Mouse (Mus musculus): ENCODE results near the gene Taar3. TPM values are rescaled to one million over a fixed set of nuclear protein-coding genes. Genes with fewer than 3 reads are reported as not detected.

The Taar3 gene
- polyA plus RNA-seq, 1 experiment from 2014 or later, result not detected

- TF ChIP-seq CTCF (IDR thresholded peaks at IDR 0.05), result no peak
- no peak for DNase-seq (ENCODE audit: low read depth, low spot score)
- ChIA-PET POLR2A (no interaction called here), CTCF (no interaction called here)
- in situ Hi-C loops (cut with MboI; ENCODE audit: low pct_unique_long_range_greater_than_20kb), result loop anchor here (25.0 kb wide), 1 partner anchor 327 kb away; no protein-coding TSS in a partner anchor
- peaks cover 17% of the 10 kb centered on the region for H3K27me3 ChIP-seq
- ATAC-seq, result no peak
These were observed 11.1 kb downstream of the Taar3 start, which contains the start of gene Taar4 for GRCm38 (mm10) chr10:23960444-23960915. Taar4 (plus strand) TSS chr10:23960494.

GRCm38 (mm10) chr10:23963444-23963843 is 14.1 kb downstream of the Taar3 start:
- POLR2A ChIA-PET, result no interaction called here
- no peak for TF ChIP-seq CTCF (IDR thresholded peaks at IDR 0.05)
- peaks cover 26% of the 10 kb centered on the region for H3K27me3 ChIP-seq
- ATAC-seq (no peak), DNase-seq (ENCODE audit: low read depth, low spot score) (no peak)
- in situ Hi-C loops (cut with MboI; ENCODE audit: low pct_unique_long_range_greater_than_20kb), result loop anchor here (25.0 kb wide), 1 partner anchor 324 kb away; no protein-coding TSS in a partner anchor
- CTCF ChIA-PET, result no interaction called here

DNA sequence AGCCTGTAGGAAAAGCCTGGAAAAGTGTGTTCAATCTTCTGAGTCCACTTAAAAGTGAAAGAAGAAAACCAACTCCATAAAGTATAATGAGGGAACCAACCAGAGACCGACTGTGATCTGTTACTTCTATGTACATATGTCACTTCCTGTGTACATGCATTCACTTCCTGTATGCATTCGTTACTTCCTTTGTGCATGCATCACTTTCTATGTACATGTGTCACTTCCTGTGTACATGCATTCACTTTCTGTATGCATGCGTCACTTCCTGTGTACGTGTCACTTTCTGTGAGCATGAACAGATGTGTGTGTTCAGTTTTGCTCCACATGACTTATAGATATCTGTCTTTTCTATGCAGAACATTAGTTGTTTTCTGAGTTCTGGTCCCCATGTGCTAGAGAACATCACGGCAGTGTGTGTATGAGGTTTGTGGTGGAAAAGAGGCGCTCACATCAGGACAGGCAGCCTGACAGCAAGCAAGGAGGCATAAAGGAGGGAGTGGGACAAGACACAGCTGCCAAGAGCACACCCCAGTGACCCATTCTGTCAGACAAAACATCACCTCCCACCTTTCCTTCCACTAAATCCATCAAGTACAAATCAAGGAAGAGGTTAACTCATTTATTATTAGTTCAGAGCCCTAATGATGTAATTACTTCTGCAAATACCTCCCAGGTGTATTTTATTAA is 15.7 kb downstream of the Taar3 start:
- in situ Hi-C loops (cut with MboI; ENCODE audit: low pct_unique_long_range_greater_than_20kb), result loop anchor here (25.0 kb wide), 1 partner anchor 322 kb away; no protein-coding TSS in a partner anchor
- H3K27me3 ChIP-seq, result peaks cover 28% of the 10 kb centered on the region
- ChIA-PET POLR2A (no interaction called here), CTCF (no interaction called here)
- DNase-seq (ENCODE audit: low read depth, low spot score) (no peak), ATAC-seq (no peak)
- TF ChIP-seq CTCF (IDR thresholded peaks at IDR 0.05), result no peak

GRCm38 (mm10) chr10:23970656-23971165 is 21.4 kb downstream of the Taar3 start, which contains the start of gene Taar5:
Taar5 (plus strand) TSS chr10:23970706.
- ATAC-seq (no peak), DNase-seq (ENCODE audit: low read depth, low spot score) (no peak)
- in situ Hi-C loops (cut with MboI; ENCODE audit: low pct_unique_long_range_greater_than_20kb), result loop anchor here (25.0 kb wide), 1 partner anchor 317 kb away; no protein-coding TSS in a partner anchor
- CTCF ChIA-PET, result interaction anchor here (1.2 kb wide), 1 partner anchor 11 kb away, joined by 3 read pairs; no protein-coding TSS in a partner anchor
- POLR2A ChIA-PET, result no interaction called here
- no peak for TF ChIP-seq CTCF (IDR thresholded peaks at IDR 0.05)
- H3K27me3 ChIP-seq, result peaks cover 42% of the 10 kb centered on the region

- ChIA-PET CTCF (interaction anchor here (1.2 kb wide), 1 partner anchor 10 kb away, joined by 3 read pairs; no protein-coding TSS in a partner anchor), POLR2A (no interaction called here)
- TF ChIP-seq CTCF (IDR thresholded peaks at IDR 0.05), result no peak
- ATAC-seq, result no peak
- in situ Hi-C loops (cut with MboI; ENCODE audit: low pct_unique_long_range_greater_than_20kb), result loop anchor here (25.0 kb wide), 1 partner anchor 316 kb away; no protein-coding TSS in a partner anchor
- peaks cover 36% of the 10 kb centered on the region for H3K27me3 ChIP-seq
- DNase-seq (ENCODE audit: low read depth, low spot score), result no peak
These were observed 21.9 kb downstream of the Taar3 start for GRCm38 (mm10) chr10:23971256-23971655.

DNA sequence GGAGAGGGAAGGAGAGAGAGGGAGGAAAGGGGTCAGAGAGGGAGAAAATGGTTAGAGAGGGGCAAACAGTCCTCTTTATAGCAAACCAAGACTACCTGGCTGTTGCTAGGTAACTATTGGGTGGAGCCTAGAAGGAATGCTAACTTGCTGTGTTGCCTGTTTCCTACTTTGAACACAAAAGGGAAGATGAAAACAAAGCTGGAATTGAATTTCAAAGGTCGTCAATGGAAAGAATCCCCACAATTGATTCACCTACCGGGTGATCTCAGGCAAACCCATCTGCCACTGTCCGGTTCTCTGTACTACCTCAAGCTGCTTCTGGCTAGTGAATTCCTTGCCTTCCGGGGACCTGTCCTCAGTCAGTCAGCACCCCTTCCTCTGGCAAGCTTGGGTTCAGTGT is 28.6 kb downstream of the Taar3 start:
- ATAC-seq, result no peak
- in situ Hi-C loops (cut with MboI; ENCODE audit: low pct_unique_long_range_greater_than_20kb), result no loop called here
- no peak for TF ChIP-seq CTCF (IDR thresholded peaks at IDR 0.05)

DNA sequence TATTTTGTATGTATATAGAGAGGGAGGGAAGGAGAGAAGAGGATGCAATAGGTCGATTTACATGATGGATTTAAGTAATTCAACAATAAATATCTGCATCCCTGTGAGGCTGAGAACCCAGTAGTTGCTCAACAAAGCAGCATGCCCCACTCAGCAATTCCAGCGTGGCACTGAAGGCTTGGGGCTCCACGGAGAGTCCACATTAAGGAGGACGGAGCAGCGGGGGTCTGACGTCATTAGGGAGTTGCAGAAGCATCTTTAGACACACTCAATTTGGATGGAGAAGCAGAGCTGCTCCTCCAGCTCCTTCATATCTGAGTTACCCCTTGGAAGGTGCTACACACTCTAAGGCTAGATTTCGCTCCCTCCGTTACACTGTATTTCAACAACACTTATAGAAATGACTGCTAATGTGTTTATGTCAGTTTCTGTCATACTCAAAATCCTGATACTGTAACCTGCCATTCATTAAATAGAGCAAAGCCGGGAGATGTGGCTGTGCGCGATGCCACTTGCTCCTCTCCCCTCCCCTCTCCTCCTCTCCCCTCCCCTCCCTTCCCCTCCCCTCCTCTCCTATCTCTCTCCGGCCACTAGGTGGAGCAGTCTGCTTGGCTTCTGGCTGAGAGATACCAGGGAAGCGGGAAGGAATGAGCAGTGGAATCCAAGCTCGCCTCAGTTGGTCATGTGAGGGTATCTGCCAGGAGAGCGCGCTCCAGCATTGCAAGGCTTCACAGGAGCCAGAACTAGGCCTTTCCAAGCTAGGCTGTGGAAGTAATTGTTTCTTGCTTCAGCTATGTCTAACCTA is 29.7 kb downstream of the Taar3 start:
- H3K27me3 ChIP-seq, result peaks cover 7% of the 10 kb centered on the region
- peak; percentile 77 for TF ChIP-seq CTCF (IDR thresholded peaks at IDR 0.05)
- DNase-seq (ENCODE audit: low read depth, low spot score) (peak; percentile 10), ATAC-seq (peak; percentile 82)
- in situ Hi-C loops (cut with MboI; ENCODE audit: low pct_unique_long_range_greater_than_20kb), result no loop called here
- POLR2A ChIA-PET, result no interaction called here
- CTCF ChIA-PET, result interaction anchor here (0.5 to 1.6 kb wide), 3 partner anchors 26 to 152 kb away, joined by 3 to 4 read pairs (median 3); no protein-coding TSS in a partner anchor

More for the DNA sequence above, 28.6 kb downstream of the Taar3 start:
- H3K27me3 ChIP-seq, result peaks cover 7% of the 10 kb centered on the region
- ChIA-PET POLR2A (no interaction called here), CTCF (interaction anchor here (1.6 kb wide), 1 partner anchor 27 kb away, joined by 3 read pairs; no protein-coding TSS in a partner anchor)
- DNase-seq (ENCODE audit: low read depth, low spot score), result no peak

- TF ChIP-seq CTCF (IDR thresholded peaks at IDR 0.05), result no peak
- ChIA-PET CTCF (no interaction called here), POLR2A (no interaction called here)
- H3K27me3 ChIP-seq, result peaks cover 46% of the 10 kb centered on the region
- no peak for DNase-seq (ENCODE audit: low read depth, low spot score)
- in situ Hi-C loops (cut with MboI; ENCODE audit: low pct_unique_long_range_greater_than_20kb), result no loop called here
- no peak for ATAC-seq
These were observed 36.2 kb downstream of the Taar3 start, which contains the start of gene Taar6 for GRCm38 (mm10) chr10:23985546-23985945. Taar6 (minus strand) TSS chr10:23985646.

DNA sequence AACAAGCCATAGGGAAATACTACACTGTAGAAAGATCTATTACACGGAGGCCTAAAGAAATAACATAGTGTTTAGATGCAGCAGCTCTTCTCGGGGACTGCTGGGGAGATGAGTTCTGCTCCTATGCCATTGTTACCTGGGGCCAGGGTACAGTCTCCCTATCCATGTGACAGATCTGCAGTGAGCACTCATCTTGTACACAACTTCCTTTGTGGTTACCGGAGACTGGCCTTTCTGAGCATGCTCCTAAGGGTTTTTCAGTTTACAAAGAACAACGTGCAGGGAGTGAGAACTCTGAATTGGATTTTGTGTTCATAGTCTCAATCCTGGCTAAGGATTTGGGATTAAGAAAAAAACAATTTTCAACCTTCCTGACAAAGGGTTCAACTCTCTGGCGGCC is 37.1 kb downstream of the Taar3 start:
- no peak for TF ChIP-seq CTCF (IDR thresholded peaks at IDR 0.05)
- ATAC-seq, result no peak
- ChIA-PET CTCF (no interaction called here), POLR2A (no interaction called here)
- DNase-seq (ENCODE audit: low read depth, low spot score), result no peak
- in situ Hi-C loops (cut with MboI; ENCODE audit: low pct_unique_long_range_greater_than_20kb), result no loop called here
- H3K27me3 ChIP-seq, result peaks cover 52% of the 10 kb centered on the region

- peaks cover 40% of the 10 kb centered on the region for H3K27me3 ChIP-seq
- CTCF ChIA-PET, result no interaction called here
- no peak for ATAC-seq
- TF ChIP-seq CTCF (IDR thresholded peaks at IDR 0.05), result no peak
- DNase-seq (ENCODE audit: low read depth, low spot score), result no peak
- in situ Hi-C loops (cut with MboI; ENCODE audit: low pct_unique_long_range_greater_than_20kb), result no loop called here
- POLR2A ChIA-PET, result no interaction called here
These were observed 44.0 kb downstream of the Taar3 start, which contains the start of gene Taar7a for GRCm38 (mm10) chr10:23993381-23993780. Taar7a (minus strand) TSS chr10:23993481.

Measured in Patski (cell line).